Mouse (Mus musculus) mouse embryonic stem cell (cell line): Measurements from ENCODE around the gene Pkib.

ENCODE experiments used
- in situ Hi-C, 2 experiments: fragments of 300-500 bp; cut with MboI; formaldehyde crosslinking; loops; 1 replicate in 1 of 2; 3 replicates in 1 of 2; pipeline ENCODE4 v1.14.3; 2019 to 2020; ENCODE audit warnings: low sequenced_read_pairs in 2 of 2, low pct_unique_long_range_greater_than_20kb in 1 of 2, mixed read lengths in 1 of 2; ENCODE audit not compliant: unreplicated experiment in 1 of 2

Gene Pkib

DNA sequence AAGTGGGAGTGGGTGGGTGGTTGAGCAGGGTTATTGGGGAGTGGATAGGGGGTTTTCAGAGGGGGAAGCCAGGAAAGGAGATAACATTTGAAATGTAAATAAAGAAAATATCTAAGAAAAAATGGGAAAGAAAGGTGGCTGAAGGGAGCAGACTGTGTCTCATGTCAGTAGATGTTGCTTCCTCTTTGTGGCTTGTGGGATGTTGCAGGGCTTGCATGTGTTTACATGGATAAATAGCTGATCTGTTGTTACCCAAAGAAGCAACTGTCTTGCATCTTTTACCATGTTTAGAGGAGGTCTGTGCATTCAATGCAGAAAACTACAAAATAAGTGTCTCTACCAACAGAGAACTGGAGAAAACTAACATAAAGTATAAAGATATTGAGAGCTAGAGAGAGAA is 89.3 kb downstream of the Pkib start:
- in situ Hi-C loops: no loop called here

- in situ Hi-C loops: no loop called here
These were observed 90.6 kb downstream of the Pkib start for GRCm38 (mm10) chr10:57722363-57722762.

DNA sequence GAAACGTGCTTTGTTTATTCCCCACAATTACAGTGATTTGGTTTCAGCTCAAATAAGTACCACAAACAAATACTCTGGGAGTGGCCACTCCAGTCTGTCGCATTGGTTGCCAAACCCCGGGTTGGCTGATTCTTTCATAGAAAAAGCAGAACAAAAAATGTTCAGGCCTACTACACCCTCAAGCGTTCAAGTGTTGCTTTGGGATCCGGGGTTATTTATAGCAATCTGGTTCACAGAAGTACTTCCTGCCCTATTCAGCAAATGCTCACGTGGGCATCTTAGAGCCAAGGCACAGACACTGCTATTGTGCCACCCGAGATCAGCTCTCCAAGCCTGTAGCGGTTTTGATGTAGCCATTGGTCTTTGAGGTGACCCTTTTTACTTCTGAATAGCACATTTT is 95.9 kb downstream of the Pkib start:
- in situ Hi-C loops: no loop called here

DNA sequence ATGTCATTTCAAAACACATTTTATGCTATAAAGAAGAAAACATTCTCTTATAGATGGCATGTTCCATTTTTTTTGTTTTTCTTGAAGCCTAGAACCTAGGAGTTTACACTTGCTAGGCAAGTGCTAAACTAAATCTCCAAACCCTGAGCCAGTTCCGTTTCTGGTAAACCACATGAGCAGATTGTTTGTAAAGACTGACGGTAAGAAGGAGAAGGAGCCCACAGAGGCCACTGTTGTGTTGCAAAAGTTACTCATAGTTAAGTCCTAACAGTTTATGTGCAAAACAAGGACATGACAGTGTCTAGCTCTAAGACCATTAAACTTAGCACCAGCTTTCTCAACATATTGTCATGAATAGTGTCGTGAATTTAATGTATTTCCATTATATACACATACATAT is 99.9 kb downstream of the Pkib start:
- in situ Hi-C loops: no loop called here

DNA sequence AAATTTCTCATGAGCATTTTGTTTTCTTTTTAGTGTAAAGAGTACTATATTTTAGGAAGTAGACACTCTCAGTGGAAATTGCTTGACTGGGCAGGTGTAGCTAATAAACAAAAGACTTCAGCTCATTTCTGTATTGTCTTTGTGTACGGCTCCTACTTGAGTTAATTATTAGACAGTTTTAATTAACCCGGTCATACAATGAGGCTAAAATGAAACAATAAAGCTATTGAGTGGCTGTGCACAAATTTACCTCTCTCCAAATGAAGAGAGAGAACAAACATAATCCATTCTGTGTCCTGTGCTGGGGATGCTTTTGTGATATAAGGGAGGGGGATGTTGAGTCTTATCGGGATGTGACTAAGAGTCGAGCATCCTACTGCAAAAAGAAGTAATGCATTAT is 109.0 kb downstream of the Pkib start:
- in situ Hi-C loops: no loop called here

- in situ Hi-C loops: no loop called here
These were observed 109.6 kb downstream of the Pkib start for GRCm38 (mm10) chr10:57741351-57741750.

DNA sequence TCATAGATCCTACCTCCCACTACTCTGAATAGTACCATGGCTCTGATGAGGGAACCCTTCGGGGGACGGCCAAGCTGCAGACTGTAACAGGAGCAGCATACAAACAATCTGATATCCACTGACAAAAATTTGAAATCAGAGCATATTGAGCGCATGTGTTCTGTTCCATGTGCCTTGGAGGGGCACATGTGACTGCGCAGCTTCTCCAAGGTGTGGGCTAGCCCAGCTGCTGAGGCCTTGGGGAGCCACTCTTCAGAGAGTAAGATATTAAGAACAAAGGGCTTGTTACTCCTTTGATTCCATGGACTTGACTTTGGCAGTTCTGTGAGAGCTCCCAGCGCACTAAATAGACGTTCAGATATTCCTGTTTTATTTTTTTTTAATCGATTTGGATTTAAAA is 111.3 kb downstream of the Pkib start:
- in situ Hi-C loops: no loop called here

DNA sequence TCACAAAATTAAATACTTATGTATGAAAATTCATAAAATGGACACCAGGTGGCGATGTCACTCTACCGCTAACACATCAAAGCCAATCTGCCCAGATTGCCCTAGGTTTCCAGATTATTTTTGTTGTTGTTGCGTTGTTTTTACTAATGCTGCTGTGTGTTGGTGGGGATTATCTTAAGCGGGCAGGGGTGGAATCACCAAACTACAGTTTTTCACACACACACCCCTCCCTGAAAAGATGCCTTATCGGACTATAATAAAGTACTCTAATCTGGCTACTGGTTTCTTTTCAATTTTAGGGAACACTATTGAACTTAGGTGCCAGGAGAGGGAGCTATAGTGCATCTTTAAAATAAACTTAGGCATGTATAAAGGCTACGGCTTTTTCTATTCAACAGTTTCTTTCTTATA is 111.8 kb downstream of the Pkib start:
- in situ Hi-C loops: no loop called here

DNA sequence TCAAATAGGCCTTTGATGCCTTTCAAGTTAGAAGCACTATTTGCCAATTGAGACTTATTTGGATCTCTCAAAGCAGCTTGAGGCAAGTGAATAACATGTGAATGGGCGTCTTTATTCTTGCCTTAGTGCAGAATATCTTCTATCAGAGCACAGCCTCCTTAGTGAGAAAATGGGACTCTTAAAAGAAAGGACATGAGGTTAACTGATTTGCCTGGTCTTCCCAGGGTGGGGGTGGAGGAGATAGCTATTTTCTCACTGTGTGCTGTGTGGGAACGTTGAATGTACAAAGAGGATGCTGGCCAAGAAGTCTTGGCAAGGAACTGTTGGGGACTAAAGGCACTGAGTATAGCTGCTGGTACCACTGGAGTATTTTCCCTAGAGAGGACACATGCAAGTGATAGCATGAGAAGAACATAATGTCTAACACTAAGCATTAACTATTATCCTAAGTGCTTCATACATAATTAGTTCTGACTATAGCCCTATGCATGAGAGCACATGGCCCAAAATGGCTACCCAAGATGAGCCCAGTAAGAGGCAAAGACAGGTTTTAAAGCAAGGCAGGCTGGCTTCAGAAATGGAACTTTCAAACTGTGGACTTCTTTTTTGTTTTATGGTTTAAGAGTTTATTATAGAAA is 112.5 kb downstream of the Pkib start:
- in situ Hi-C loops: no loop called here

DNA sequence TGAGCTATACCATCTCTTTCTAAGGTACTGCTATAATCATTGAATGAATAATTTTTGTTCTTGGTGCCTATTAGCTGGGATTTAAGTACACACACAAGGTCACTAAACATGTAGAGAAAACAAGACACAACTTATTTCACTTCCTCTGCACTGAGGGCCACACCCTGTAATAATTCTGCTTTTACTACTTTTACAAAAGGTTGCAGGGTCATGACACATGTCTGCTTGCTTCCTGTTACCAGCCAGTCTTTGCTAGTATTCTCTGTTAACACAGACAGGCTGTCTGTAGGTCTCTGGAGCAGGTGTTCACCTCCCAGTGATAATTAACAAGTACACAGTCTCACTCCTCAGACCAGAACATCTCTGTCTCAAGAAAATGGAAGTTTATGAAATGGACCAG is 113.7 kb downstream of the Pkib start:
- in situ Hi-C loops: no loop called here

GRCm38 (mm10) chr10:57747127-57747526 is 115.3 kb downstream of the Pkib start:
- in situ Hi-C loops: no loop called here

DNA sequence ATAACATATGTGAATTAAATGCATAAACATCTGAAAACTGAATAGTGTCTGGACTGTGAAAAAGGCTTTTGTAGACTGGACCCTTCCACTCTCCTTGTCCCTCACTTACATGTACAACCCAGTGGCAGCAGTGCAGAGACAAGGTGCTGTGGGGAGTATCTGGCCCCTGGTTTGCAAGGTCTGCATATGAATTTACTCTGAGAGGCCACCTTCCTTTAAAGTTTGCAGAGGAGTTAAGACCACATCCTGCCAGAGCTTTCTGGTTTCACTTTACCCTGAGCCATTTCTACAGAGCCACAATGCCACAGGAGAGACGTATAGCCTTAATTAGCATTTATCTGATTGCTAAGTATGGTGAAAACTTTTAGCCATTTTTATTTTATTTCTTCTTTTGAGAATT is 121.6 kb downstream of the Pkib start:
- in situ Hi-C loops: no loop called here

DNA sequence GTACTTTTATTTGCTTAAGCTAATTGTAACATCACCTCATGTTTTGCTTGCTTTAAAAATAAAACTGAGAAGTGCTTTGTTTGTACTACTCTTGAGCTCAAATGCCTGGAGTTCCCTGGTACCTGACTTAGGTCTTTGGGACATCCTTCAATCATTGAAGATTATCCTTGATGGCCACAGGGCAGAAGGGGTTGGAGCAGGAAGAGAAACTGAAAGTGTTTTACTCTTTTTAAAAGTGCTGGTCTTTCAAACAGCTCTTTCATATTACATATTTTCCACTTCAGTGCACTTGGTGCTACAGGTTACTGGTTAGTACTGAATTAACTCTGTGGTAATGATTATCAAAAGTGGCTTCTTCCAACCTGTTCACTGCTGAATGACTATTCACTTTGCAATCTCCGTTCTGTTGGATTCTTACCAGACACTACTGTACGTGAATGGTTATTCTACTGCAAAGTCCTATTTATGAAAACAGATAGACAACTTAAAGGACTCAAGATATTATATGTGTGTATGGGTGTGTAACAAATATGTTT is 123.5 kb downstream of the Pkib start:
- in situ Hi-C loops: no loop called here

DNA sequence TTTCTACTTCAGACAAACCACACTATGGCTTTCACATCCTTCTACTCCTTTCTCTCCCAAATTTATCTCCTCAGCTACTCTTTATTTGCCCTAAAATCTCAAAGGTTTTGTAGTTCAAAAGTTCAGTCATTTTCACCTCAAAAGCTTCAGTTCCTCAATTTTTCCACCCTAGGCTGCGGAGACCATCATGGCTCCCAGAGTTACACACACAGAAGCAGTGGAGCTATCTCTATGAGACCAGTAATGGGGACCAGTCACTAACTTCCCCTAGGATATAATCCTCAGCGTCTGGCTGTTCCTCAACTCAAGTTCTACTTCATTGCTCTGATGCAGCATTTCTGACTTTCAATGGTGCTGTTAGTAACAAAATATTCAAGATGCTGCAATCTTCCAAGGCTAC is 127.2 kb downstream of the Pkib start:
- in situ Hi-C loops: no loop called here

- in situ Hi-C loops: no loop called here
These were observed 128.9 kb downstream of the Pkib start for GRCm38 (mm10) chr10:57760694-57761093.

DNA sequence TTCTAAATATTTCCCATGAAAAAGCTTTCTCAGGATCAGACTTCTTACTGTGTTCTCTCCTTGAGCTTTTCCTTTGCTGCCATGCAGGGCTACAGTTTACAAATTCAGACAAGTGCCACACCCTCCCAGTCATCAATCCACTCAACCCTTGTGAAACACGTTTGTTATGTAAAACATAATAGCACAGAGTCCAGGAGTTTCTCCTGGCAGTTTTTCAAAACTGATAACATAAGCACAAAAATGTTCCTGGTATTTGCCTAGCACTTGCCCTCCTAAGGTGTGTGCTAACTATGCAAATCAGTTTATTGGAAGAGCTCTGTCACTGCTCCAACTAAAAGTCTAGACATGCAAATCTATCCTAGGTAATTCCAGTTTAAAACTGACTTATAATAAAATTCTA is 131.3 kb downstream of the Pkib start:
- in situ Hi-C loops: no loop called here

- in situ Hi-C loops: no loop called here
These were observed 151.7 kb downstream of the Pkib start for GRCm38 (mm10) chr10:57783289-57784130.

DNA sequence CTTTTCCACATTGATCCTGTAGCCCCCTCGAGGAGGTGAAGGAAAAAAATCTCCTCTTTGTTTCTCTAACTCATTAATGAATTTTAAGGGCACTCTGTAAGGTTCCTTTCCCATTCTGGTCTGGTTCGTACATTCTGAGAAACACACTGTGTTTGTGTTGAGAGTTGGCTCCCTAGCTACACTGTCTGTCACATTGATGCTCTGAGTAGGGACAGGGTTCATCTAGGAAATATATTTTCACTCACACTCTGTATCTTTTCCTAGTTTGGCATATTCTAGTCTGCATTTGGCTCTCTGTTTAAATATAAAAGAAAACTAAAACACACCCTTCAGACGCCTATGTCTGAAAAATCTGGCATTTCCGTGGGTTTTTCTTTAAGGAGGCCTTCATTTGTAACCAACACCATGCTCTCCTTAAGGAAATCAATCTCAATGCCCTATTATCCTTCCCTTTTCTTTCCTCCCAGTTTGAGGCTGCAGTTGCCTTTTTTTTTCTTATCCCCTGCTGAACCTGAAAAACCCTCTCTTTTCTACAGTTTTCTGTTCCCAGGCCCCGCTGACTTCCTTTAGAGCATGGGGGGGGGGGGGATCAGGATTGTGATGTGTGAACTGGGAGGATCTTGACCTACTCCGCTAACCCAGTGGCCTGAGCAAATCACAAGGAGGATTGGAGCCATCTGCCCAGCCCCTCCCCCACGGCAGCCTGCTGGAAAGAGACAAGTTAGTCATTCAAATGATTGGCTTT is 152.5 kb downstream of the Pkib start:
- in situ Hi-C loops: no loop called here

- in situ Hi-C loops: no loop called here
These were observed 153.0 kb downstream of the Pkib start, which contains the start of gene Fabp7 for GRCm38 (mm10) chr10:57784876-57785150. Gene Fabp7 (plus strand): TSS chr10:57784881.
